Mouse (Mus musculus) right cerebral cortex, adult 18-20 months (tissue): ENCODE measurements at regions not wholly inside any gene's neighbourhood (a gene's known extent, or its start where the extent isn't known, plus 50 kb on each side); places are given as distances from the start of the nearest gene placed in this dataset.
"Not testable (repeated sequence)": the region's sequence is repeated elsewhere in the genome, so short reads cannot be mapped to it uniquely, and the experiment has no call there.

ENCODE experiments used
- DNase-seq: peaks from one replicate; pipeline ENCODE4 v3.0.0; 2022; ENCODE audit warnings: mixed read lengths

DNA sequence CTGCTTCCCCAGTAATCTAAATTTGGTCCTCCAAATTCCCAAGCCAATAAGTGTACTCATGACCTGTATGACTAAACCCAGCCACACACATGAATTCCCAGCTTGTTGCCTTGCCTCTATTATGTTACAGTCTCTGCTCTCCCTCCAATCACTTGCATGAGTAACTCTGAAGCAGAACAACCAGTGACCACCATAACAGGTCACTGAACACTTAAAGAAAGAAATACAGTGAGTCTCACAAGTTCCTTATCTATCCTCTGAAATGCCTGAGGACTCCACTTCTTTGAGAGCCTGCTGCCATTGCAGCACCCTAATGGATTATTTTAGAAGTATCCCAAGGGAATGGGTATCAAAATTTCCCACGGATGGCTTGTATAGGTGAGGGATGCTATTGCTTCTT is 909.7 kb downstream of the Sorcs3 start:
- no peak for DNase-seq

- DNase-seq, result no peak
Observed at GRCm38 (mm10) chr19:49131664-49132063, 925.8 kb downstream of the Sorcs3 start.

DNA sequence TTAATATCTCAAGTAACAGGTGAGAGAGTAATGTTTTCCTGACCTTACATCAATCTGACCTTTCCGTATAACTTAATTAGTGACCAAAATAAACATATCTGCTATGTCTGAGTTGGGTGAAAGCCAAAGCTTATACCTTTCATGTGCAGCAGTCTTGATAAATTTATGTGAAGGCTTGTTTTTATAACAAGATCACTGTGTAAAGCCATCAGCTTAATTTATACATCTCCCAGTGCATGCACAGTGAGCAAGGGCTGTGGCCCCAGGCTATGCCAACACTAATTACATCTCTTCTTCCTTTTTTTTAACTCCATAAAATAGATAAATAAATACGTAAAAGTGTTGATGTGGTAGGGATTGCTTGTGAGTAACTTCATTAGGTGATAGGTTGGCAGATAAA is 966.3 kb downstream of the Sorcs3 start:
- no peak for DNase-seq

DNA sequence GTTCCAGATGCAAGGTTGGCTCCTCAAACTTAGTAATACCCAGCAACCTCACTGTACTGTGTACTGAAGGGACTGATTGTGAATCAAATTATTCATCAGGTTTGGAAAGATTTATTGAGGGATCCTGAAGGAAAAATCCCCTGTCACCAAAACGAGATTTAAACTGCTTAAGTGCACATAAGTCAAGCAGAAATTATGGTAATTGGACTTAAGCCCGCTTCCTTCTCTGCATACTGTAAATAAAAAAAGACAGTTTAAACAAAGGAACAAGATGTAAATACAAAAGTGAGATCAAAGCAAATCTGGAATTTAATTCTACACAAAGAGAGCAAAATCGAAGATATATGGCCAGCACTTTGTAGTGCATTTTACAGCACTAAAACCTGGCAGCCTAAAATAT is 1002.1 kb downstream of the Sorcs3 start:
- DNase-seq, result no peak

- DNase-seq, result no peak
Observed at GRCm38 (mm10) chr19:49242601-49243000, 1036.8 kb downstream of the Sorcs3 start.

GRCm38 (mm10) chr19:49245114-49245714 is 1039.4 kb downstream of the Sorcs3 start:
- no peak for DNase-seq

DNA sequence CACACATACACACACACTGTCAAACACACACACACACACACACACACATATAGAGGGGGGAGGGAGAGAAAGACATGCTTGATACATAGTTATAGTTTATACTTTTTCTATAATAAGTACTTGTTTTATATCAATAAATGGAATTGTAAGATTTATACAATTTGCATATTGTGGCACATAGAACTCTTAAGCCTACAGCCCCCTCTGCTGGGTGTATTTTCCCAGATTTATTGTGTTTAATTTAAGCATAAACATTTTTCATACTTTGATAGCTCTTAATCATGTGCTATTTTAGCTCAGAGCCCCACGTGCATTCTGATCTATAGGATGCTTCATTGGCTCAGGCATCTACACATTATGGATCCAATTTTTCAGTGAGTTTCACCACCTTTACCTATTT is 1058.8 kb downstream of the Sorcs3 start:
- DNase-seq, result no peak

DNA sequence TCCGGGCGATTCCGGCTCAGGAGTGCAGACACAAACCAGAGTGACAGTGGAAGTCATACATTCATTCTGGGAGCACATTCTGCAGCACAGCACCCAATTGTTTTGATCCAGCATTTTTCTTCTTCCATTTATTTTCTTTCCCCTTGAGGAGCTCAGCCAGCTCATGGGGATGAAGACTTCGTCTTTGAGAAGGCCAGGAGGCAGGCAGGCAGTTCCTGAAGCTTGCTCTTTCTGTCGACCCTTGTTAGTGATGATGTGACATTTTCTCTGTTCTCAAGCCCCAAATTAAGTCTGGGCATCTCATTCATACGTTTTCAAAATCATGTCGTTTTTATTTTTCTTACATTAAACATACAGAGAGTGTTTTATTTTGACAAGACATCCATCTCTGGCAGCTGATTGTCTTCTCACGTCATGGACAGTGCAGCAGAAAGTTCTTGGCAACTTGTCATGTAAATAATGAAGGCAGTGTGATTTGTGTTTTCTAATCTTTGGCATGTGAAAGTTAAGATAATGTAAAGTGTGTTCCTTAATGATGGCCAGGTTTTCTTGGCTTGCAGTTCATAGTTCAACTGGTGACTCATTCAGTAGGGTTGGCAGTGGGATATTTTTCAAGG is 1062.1 kb downstream of the Sorcs3 start:
- no peak for DNase-seq

DNA sequence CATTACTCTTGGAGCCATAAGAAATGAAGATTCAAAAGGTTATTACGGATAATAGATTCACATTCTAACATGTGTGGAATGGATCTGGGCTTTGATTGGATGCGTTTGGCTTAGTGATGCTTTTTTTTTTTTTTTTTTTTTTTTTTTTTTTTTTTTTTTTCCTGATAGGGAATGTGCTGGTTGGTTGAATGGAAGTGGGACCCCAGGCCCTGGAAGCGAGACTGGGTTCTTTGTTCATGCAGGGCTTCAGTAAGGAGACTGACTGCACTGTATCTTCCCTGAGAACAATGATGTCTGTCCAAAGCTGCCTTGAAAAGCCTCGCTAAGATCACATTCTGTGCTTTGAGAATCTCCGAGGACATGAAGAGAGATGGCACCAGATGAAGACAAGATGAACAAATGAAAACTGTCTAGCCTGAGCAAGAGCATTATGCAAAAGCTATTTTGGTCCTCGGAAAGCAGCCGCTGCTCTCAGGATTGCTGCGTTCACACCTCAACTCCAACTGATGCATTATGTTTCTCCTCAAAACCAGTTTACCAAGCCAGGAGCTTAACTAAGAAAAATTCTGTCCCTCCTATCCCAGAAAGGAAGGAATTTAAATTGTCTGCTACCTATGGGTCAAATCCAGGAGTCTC is 1076.9 kb downstream of the Sorcs3 start:
- peak; percentile 25 for DNase-seq

DNA sequence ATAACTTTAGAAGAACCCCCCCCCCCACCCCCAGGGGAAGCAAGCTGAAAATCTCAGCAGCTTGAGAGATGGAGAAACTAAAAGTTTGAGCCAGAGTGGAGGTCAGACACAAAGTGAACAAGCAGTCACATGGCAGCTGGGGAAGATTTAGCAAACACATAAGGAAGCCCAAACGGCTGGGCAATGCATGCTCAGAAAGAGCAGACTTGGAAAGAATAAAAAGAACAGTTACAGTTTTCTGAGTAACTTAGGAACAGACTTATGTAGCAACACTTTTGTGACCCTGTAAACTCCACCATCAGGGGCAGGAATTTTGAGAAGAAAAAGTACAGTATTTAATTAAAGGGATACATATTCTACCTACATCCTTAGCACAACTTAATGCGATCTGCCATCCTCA is 1089.2 kb downstream of the Sorcs3 start:
- DNase-seq, result no peak

DNA sequence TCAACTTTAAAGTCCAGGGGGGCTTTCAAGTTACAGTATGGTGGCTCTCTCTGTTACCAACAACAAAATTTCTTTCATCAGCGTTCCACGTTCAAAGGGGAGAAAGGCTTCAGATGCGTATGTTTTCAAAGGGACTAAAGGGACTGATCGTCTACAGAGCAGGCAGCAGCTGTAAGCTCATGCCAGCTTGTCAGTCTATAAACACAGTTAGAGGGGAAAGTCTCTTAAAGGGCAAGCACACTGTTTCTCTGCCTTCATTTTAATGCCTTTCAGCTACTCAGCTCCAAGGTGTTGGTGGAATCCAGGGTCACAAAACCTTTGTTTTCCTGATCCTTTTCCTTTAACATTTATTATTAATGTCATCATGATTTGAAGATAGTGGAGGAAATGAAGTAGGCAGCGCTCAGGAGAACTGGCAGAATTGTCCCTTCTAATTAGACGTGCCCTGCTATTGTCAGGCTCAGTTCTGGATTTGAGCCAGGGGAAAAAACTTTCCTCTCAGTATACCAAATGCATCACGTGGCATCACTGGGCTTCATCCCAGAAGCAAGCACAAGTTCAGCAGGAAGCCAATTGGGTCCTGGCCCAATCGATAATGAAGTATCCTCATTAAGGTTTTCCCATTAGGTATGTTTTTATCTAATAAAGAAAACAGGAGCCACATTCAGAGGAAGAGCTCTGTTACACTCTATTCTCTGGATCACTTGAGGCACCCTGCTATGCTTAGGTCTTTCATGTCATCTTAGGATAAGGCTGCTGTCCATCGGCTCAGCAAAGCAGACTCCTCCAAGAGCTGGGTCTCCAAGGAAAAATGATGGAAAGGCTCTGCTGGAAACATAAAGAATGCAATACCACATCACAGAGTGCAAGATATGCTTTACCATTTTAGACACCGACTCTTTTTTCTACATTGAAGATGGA is 1093.8 kb downstream of the Sorcs3 start:
- peak; percentile 14 for DNase-seq

- no peak for DNase-seq
Observed at GRCm38 (mm10) chr19:49301364-49302091, 1095.7 kb downstream of the Sorcs3 start.

DNA sequence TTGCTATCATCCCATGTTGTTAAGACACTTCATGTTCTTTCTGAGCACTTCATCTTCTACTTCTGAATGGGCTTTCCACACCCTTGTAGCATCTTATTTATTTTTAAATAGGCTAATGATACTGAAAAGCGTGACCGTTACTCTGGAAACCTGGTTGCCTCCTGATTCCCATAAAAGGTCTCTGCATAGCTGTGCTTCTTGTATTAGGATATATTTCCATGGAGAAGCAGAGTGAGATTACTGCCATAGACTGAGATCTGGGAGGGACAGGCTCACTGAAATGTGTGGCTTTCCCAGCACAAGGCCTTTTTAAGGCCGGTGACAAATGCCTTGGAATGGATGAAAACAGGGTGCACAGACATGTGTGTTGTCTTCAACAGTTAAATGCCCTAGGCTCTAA is 1100.0 kb downstream of the Sorcs3 start:
- no peak for DNase-seq

GRCm38 (mm10) chr19:49314229-49314628 is 1108.4 kb downstream of the Sorcs3 start:
- DNase-seq, result no peak

- DNase-seq, result peak; percentile 59
Observed at GRCm38 (mm10) chr19:49359642-49360041, 1153.8 kb downstream of the Sorcs3 start.

DNA sequence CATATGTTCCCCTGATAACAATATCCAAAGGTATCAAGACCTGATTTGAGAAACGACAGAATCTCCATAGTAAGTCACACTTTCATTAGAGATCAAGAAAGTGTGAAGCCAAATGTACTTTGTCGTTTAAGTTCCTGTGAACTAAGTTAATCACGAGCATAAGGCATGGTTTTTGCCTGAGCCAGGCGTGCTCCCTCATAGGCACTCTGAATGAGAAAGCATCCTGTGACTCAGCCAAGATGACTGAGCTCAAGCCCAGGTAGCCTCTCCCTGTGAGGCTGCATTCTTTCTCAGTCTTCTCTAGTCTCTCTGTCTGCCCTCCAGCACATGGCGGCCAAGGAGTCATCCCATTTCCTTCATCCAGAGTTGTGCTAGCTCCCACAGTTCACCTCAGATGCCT is 1154.9 kb downstream of the Sorcs3 start:
- DNase-seq, result no peak

GRCm38 (mm10) chr19:49361116-49361515 is 1155.3 kb downstream of the Sorcs3 start:
- not testable (repeated sequence) for DNase-seq

- DNase-seq, result no peak
Observed at GRCm38 (mm10) chr19:49372921-49373320, 1167.1 kb downstream of the Sorcs3 start.

DNA sequence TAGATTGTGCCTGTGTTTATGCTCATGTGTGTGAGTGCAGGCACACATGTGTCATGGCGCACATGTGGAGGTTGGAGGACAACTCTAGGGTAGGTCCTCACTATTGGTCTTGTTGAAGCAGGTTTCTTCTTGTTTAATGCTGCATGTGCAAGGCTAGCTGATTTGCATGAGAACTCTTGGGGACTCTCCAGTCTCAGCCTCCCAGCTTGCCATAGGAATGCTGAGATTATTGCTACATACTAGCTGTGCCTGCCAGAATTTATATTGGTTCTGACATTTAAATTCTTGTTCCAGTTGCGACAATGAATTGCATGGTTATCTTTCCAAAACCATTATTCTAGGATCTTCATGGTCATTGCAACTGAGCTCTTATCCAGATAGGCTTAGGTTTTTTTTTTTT is 1168.5 kb downstream of the Sorcs3 start:
- no peak for DNase-seq

- peak; percentile 20 for DNase-seq
Observed at GRCm38 (mm10) chr19:49374926-49375325, 1169.1 kb downstream of the Sorcs3 start.

DNA sequence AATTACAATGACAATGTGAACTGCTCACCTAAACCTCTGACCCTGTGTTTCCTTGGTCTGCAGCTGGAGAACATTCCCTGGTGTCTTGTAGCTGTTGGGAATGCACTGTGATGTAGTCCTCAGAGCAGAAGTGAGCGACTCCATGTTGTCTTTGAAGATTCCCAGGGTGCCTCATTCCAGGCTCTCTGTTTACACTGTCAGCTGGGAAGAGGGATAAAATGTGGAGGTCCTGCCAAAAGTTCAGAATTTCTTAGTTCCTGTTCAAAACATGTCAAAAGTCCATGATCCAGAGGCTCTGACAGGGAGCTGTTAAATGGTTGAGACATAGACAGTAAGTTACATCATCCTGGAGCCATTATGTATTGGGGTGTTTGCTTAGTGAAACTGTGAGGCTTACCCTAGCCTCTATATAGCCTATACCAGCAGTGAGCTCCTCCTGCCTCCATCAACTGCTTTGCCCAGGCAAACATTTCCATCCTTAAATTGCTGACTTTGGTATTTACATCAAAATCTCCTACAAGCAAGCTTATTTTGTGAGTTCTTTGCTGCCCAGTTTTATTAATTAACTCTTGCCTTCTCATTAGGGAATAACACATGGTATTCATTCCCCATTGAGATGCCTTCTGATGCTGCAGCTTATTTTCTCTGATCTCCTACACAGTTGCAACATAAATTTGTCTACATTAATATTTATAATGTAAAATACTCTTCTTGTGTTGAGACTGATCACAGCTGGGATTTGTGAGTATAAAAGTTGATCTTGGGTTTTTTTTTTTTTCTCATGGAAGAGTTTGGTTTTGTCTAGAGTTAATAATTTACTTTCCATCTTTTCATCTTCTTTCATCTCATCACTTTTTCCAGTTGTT is 1170.2 kb downstream of the Sorcs3 start:
- no peak for DNase-seq

DNA sequence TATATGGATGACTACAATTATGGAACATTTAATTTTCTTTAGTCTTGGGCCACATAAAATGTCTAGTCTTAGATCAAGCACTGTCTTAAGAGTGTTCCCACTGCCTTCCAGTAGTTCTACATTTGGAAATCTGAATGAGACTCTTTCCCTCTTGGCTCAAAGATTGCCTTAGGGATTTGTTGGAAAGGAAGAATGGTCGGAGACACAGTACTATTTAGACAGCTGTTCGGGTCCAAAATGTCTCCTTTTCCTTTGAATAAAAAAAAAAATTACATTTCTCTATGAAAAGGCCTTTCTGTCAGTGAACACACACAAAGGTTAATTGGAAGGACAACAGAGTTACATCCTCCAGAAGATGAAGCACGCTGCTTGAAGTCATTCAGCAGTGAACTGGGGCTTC is 1173.8 kb downstream of the Sorcs3 start:
- no peak for DNase-seq
